Mouse (Mus musculus) cortical plate, adult 2 months (tissue): ENCODE results near the gene Gm6899.

Source experiments
- CTCF ChIP-seq: fragments of 200-500 bp; IDR thresholded peaks from 2 replicates; pipeline ENCODE4 v1.5.1; 2011; ENCODE audit warnings: mild to moderate bottlenecking, control low read depth, low read length; ENCODE audit not compliant: insufficient read depth; ENCODE audit errors: extremely low read depth
- POLR2A ChIP-seq: fragments of 200-500 bp; IDR thresholded peaks from 2 replicates; pipeline ENCODE4 v1.6.1; 2011; ENCODE audit warnings: mild to moderate bottlenecking, low read length, control low read depth; ENCODE audit not compliant: insufficient read depth; ENCODE audit errors: extremely low read depth

DNA sequence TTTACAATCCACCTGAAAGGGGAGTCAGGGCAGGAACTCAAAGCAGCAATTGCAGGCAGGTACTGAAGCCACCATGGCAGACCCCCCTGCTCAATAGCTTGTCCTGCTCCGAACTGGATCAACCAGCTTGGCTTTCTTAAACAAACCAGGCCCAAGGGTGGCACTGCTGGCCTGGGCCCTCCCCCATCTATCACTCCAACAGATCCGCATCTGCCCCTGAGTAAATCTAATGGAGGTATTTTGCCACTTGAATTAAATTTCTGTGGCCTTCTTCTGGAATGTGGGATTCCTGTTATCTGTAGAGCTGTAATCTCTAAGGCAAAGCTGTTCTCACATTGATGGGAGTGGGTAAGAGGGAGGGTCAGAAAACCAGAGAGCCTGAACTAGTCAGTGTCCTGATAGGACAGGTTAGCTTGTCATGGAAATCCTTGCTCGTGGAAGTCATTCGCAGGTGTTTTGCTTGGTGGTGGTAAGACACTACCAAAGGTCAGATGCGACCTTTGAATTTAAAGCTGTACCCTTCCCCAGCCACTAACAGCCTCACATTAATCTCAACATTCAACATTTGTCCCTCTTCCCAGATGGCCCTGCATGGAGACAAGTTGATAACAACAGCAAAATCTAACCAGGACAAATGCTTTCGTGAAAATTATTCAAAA, 517 bp upstream of the Gm6899 start:
- TF ChIP-seq POLR2A (no peak), CTCF (no peak)
